Mouse (Mus musculus): ENCODE data around the gene Npas2. TPM values are rescaled to one million over a fixed set of nuclear protein-coding genes. Genes with fewer than 3 reads are reported as not detected.

The Npas2 gene
- polyA plus RNA-seq, 2 experiments: 0.11 TPM

GRCm38 (mm10) chr1:39260183-39260978 is 66.8 kb downstream of the Npas2 start:
- Histone ChIP-seq H3K4me2 (ENCODE audit: low read depth) (no peak overlapping the region), H3K4me1 (replicated peaks; ENCODE audit: control insufficient read depth in 2 of 2, insufficient read depth in 2 of 2, low read length in 1 of 2) (no peaks in the 10 kb centered on the region), H3K9ac (replicated peaks) (no peak overlapping the region), H3K27me3 (ENCODE audit: control insufficient read depth, insufficient read depth, low read length) (no peaks in the 10 kb centered on the region), H3K36me3 (replicated peaks; ENCODE audit: control insufficient read depth, insufficient read depth, low read depth) (no peaks in the 10 kb centered on the region), H3K9me3 (ENCODE audit: control insufficient read depth, low read length) (no peaks in the 10 kb centered on the region), H3K4me3 (ENCODE audit: insufficient read depth in 1 of 2, low read depth in 2 of 2, low read length in 2 of 2) (no peak overlapping the region), H3K27ac (no peak overlapping the region)
- 42% methylated on average over 8 of the region's 8 CpGs for WGBS (ENCODE audit: insufficient replicate concordance)
- DNase-seq (ENCODE audit: low read depth in 3 of 3, low spot score in 3 of 3) (no peak), ATAC-seq (ENCODE audit: insufficient read depth) (no peak)
- TF ChIP-seq EP300 (IDR thresholded peaks at IDR 0.05; ENCODE audit: low read depth) (no peak), CTCF (IDR thresholded peaks at IDR 0.05; ENCODE audit: low read depth) (no peak)

DNA sequence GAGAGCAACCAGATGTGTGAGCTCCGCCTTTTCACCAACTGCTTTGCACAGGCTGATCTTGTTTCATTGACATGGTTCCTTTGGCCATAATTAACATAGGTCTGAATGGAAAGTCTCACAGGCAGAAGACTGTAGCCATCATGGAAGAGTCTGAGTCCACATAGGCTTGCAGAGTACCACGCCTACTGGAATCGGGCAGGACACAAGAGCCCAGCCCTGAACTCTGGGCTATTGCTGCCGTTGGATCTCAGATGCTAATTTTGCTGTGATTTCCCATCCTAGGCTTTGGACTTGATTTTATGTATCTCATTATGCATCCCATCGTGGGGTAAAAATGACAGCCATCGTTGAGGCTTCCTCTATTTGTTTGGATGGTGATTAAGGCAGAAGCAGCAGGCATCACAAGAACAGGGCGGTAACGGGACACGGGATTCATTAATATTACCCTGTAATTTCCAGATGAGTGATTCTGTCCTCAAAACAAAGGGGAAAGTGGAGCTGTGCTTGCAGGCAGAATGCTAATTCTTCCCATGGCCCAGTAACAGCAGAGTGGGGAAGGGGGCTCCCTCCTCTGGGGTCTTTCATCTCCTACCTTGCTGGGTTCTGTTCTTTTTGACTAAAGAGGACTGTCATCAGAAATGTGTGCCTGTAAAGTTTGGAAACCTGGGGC is 73.4 kb downstream of the Npas2 start:
- 62% methylated on average over 9 of the region's 9 CpGs for WGBS (ENCODE audit: insufficient replicate concordance)
- Histone ChIP-seq H3K4me3 (ENCODE audit: insufficient read depth in 1 of 2, low read depth in 2 of 2, low read length in 2 of 2) (no peak overlapping the region), H3K9me3 (ENCODE audit: control insufficient read depth, low read length) (no peaks in the 10 kb centered on the region), H3K9ac (replicated peaks) (no peak overlapping the region), H3K4me2 (ENCODE audit: low read depth) (no peak overlapping the region), H3K27ac (no peak overlapping the region), H3K27me3 (ENCODE audit: control insufficient read depth, insufficient read depth, low read length) (no peaks in the 10 kb centered on the region), H3K4me1 (replicated peaks; ENCODE audit: control insufficient read depth in 2 of 2, insufficient read depth in 2 of 2, low read length in 1 of 2) (no peaks in the 10 kb centered on the region), H3K36me3 (replicated peaks; ENCODE audit: control insufficient read depth, insufficient read depth, low read depth) (no peaks in the 10 kb centered on the region)
- no peak for TF ChIP-seq EP300 (IDR thresholded peaks at IDR 0.05; ENCODE audit: low read depth)
- TF ChIP-seq CTCF (IDR thresholded peaks at IDR 0.05; ENCODE audit: low read depth): no peak
- DNase-seq (ENCODE audit: low read depth in 3 of 3, low spot score in 3 of 3) (no peak), ATAC-seq (ENCODE audit: insufficient read depth) (no peak)

- no peak overlapping the region for H3K27ac ChIP-seq
- TF ChIP-seq EP300 (IDR thresholded peaks at IDR 0.05; ENCODE audit: low read depth): no peak
- TF ChIP-seq CTCF (IDR thresholded peaks at IDR 0.05; ENCODE audit: low read depth): no peak
- DNase-seq (ENCODE audit: low read depth in 3 of 3, low spot score in 3 of 3) (no peak), ATAC-seq (ENCODE audit: insufficient read depth) (no peak)
- 57% methylated on average over 6 of the region's 6 CpGs for WGBS (ENCODE audit: insufficient replicate concordance)
- H3K9me3 ChIP-seq (ENCODE audit: control insufficient read depth, low read length): no peaks in the 10 kb centered on the region
- H3K36me3 ChIP-seq (replicated peaks; ENCODE audit: control insufficient read depth, insufficient read depth, low read depth): no peaks in the 10 kb centered on the region
- no peak overlapping the region for H3K4me2 ChIP-seq (ENCODE audit: low read depth)
- H3K4me1 ChIP-seq (replicated peaks; ENCODE audit: control insufficient read depth in 2 of 2, insufficient read depth in 2 of 2, low read length in 1 of 2): no peaks in the 10 kb centered on the region
- H3K9ac ChIP-seq (replicated peaks): no peak overlapping the region
- no peak overlapping the region for H3K4me3 ChIP-seq (ENCODE audit: insufficient read depth in 1 of 2, low read depth in 2 of 2, low read length in 2 of 2)
- H3K27me3 ChIP-seq (ENCODE audit: control insufficient read depth, insufficient read depth, low read length): no peaks in the 10 kb centered on the region
Measured at GRCm38 (mm10) chr1:39272976-39273375, 79.4 kb downstream of the Npas2 start.

- WGBS (ENCODE audit: insufficient replicate concordance): 65% methylated on average over 7 of the region's 7 CpGs
- H3K36me3 ChIP-seq (replicated peaks; ENCODE audit: control insufficient read depth, insufficient read depth, low read depth): no peaks in the 10 kb centered on the region
- ATAC-seq (ENCODE audit: insufficient read depth) (no peak), DNase-seq (ENCODE audit: low read depth in 3 of 3, low spot score in 3 of 3) (no peak)
- H3K4me2 ChIP-seq (ENCODE audit: low read depth): no peak overlapping the region
- no peaks in the 10 kb centered on the region for H3K27me3 ChIP-seq (ENCODE audit: control insufficient read depth, insufficient read depth, low read length)
- TF ChIP-seq CTCF (IDR thresholded peaks at IDR 0.05; ENCODE audit: low read depth) (no peak), EP300 (IDR thresholded peaks at IDR 0.05; ENCODE audit: low read depth) (no peak)
- no peak overlapping the region for H3K4me3 ChIP-seq (ENCODE audit: insufficient read depth in 1 of 2, low read depth in 2 of 2, low read length in 2 of 2)
- H3K9me3 ChIP-seq (ENCODE audit: control insufficient read depth, low read length): no peaks in the 10 kb centered on the region
- H3K4me1 ChIP-seq (replicated peaks; ENCODE audit: control insufficient read depth in 2 of 2, insufficient read depth in 2 of 2, low read length in 1 of 2): no peaks in the 10 kb centered on the region
- no peak overlapping the region for H3K9ac ChIP-seq (replicated peaks)
- H3K27ac ChIP-seq: no peak overlapping the region
Measured at GRCm38 (mm10) chr1:39280391-39280790, 86.9 kb downstream of the Npas2 start.
